Mouse (Mus musculus) erythroblast, embryonic 14.5 days (primary cell): Measurements from ENCODE around the gene Nup210.

Experiments used
- GATA1 ChIP-seq: IDR thresholded peaks from 2 replicates; pipeline ENCODE4 v1.6.1; 2012; ENCODE audit warnings: low read length, inconsistent platforms, mixed read lengths
- TAL1 ChIP-seq: IDR thresholded peaks from 3 replicates; pipeline ENCODE4 v1.6.1; 2012; ENCODE audit warnings: low read length, inconsistent platforms, mixed read lengths

GRCm38 (mm10) chr6:91154685-91155084, 38.1 kb upstream of the Nup210 start:
- TF ChIP-seq GATA1 (no peak), TAL1 (no peak)
